8 mouse cellular contexts compared by ENCODE assay signal in the genomic region with DNA sequence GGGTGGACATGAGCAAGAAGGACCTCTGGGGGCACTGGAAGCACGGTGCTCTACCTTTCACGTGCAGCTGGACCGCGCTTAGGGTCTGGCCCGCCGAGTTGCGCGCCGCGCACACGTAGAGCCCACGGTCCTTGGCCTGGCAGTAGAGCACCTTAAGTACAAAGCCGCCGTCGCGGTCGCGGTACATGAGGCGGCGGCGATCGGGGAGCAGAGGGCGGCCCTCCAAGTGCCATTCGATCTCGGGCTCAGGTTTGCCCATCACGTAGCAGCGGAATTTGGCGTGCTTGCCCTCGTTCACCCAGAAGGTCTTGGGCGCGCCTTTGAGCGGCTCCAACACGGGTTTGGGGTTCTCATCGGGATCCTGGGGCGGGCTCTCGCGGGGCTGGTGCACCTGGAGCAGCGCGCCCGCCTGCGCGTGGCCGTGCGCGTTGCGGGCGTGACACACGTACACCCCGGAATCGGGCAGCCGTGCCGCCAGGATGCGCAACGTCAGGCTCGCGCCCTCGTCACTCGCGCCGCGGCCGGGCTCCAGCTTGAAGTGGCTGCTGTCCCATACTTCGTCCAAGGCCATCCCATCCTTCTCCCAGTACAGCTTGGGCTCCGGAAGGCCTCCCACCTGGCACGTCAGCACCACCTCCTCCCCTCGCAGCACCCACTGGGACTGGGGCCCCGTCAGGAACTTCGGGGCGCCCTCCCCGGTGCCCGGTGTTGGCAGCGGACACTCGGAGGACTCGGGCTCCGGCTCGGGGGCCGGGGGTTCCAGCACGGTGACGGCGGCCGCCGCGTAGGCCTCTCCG. TPM values are rescaled to one million over a fixed set of nuclear protein-coding genes. Genes with fewer than 3 reads are reported as not detected.
DNase-seq lines count a peak whose midpoint lies in the region; ATAC-seq and TF ChIP-seq lines count a peak whose summit lies in the region.

No protein-coding gene starts in this region.

- DNase-seq in ES-E14 (ENCODE audit: low read depth, low spot score): no peak
- peak; percentile 86 for DNase-seq in cerebellum, adult 11 months
- peak; percentile 56 for DNase-seq in heart, postnatal 0 days (ENCODE audit: low spot score)
- peak; percentile 71 to 76 for DNase-seq in layer of hippocampus, adult 8-10 months (ENCODE audit: low spot score in 2 of 2)
- peak; percentile 81 for DNase-seq in lung, embryonic 14.5 days
- peak; percentile 76 for DNase-seq in retina, postnatal 1 day

- in situ Hi-C loops in ES-E14 (cut with MboI; ENCODE audit: low sequenced_read_pairs in 2 of 2, unreplicated experiment in 2 of 2): no loop called here

- H3K4me3 ChIP-seq in ES-E14 (ENCODE audit: insufficient read depth in 1 of 2, low read depth in 1 of 2, low read length in 2 of 2, poor library complexity in 1 of 2, severe bottlenecking in 1 of 2): peak overlapping the region; percentile 69 to 71
- H3K4me3 ChIP-seq in forebrain, embryonic 15.5 days: peak overlapping the region; percentile 88
- H3K4me3 ChIP-seq in heart, postnatal 0 days (ENCODE audit: low read depth, low read length): peak overlapping the region; percentile 82
- peak overlapping the region; percentile 91 for H3K4me3 ChIP-seq in lung, embryonic 14.5 days (ENCODE audit: low read depth, low read length)

- no peak; the same call in 1 of the 2 replicates for TF ChIP-seq CTCF in heart, postnatal 0 days (IDR thresholded peaks at IDR 0.05; ENCODE audit: low read depth)
- TF ChIP-seq CTCF in lung, embryonic 14.5 days (IDR thresholded peaks at IDR 0.05; ENCODE audit: low read depth): 0 out of 2 replicates have a peak, but pooled peaks have one; percentile 5

- H3K4me2 ChIP-seq in forebrain, embryonic 15.5 days (replicated peaks): peak overlapping the region; percentile 91
- peak overlapping the region; percentile 90 for H3K4me2 ChIP-seq in heart, postnatal 0 days (ENCODE audit: low read depth, low read length)
- peak overlapping the region; percentile 95 for H3K4me2 ChIP-seq in lung, embryonic 14.5 days

- WGBS in forebrain, embryonic 15.5 days: under 1% methylated on average over 84 of the region's 84 CpGs
- under 1% methylated on average over 81 of the region's 84 CpGs for WGBS in heart, postnatal 0 days
- WGBS in lung, embryonic 14.5 days: under 1% methylated on average over 76 of the region's 84 CpGs

- no peaks in the 10 kb centered on the region for H3K9me3 ChIP-seq in ES-E14 (ENCODE audit: control insufficient read depth, insufficient read depth, low read depth, low read length)
- no peaks in the 10 kb centered on the region for H3K9me3 ChIP-seq in forebrain, embryonic 15.5 days
- no peaks in the 10 kb centered on the region for H3K9me3 ChIP-seq in heart, postnatal 0 days (replicated peaks; ENCODE audit: control insufficient read depth, low read length)
- H3K9me3 ChIP-seq in lung, embryonic 14.5 days (ENCODE audit: low read depth, low read length): no peaks in the 10 kb centered on the region

- peak; percentile 81 for ATAC-seq in forebrain, embryonic 15.5 days (replicated peaks)
- peak; percentile 49 for ATAC-seq in heart, postnatal 0 days (ENCODE audit: insufficient read depth, low read depth)
- ATAC-seq in lung, embryonic 14.5 days (ENCODE audit: insufficient read depth): peak; percentile 51
- no peak for ATAC-seq in megakaryocyte-erythroid progenitor cell, adult 5-6 weeks (replicated peaks; ENCODE audit: low FRiP score, low TSS enrichment, poor library complexity, severe bottlenecking)

- no peak overlapping the region for H3K27ac ChIP-seq in ES-E14 (ENCODE audit: insufficient read depth, low read depth, low read length, poor library complexity, severe bottlenecking)
- H3K27ac ChIP-seq in forebrain, embryonic 15.5 days (replicated peaks): peak overlapping the region; percentile 78
- H3K27ac ChIP-seq in heart, postnatal 0 days (ENCODE audit: low read depth): peak overlapping the region; percentile 98
- H3K27ac ChIP-seq in lung, embryonic 14.5 days (ENCODE audit: low read depth): peak overlapping the region; percentile 97

- H3K36me3 ChIP-seq in ES-E14 (ENCODE audit: control insufficient read depth, insufficient read depth, low read length, poor library complexity, severe bottlenecking): peaks cover 5% of the 10 kb centered on the region; the same call in 1 of the 2 replicates
- peaks cover 5% of the 10 kb centered on the region for H3K36me3 ChIP-seq in forebrain, embryonic 15.5 days
- peaks cover 29% of the 10 kb centered on the region for H3K36me3 ChIP-seq in heart, postnatal 0 days (replicated peaks; ENCODE audit: control insufficient read depth, insufficient read depth, low read length)
- peaks cover 42% of the 10 kb centered on the region for H3K36me3 ChIP-seq in lung, embryonic 14.5 days (ENCODE audit: insufficient read depth)

- peaks cover 10 to 30% of the 10 kb centered on the region in 2 experiments; a peak in 3 of 4 replicates for H3K4me1 ChIP-seq in ES-E14 (ENCODE audit: control insufficient read depth in 2 of 2, insufficient read depth in 2 of 2, low read length in 2 of 2, poor library complexity in 1 of 2)
- H3K4me1 ChIP-seq in forebrain, embryonic 15.5 days: peaks cover 28% of the 10 kb centered on the region
- peaks cover 45% of the 10 kb centered on the region for H3K4me1 ChIP-seq in heart, postnatal 0 days (ENCODE audit: control insufficient read depth, insufficient read depth)
- peaks cover 16% of the 10 kb centered on the region for H3K4me1 ChIP-seq in lung, embryonic 14.5 days (ENCODE audit: insufficient read depth)

- no peak for TF ChIP-seq EP300 in heart, postnatal 0 days (IDR thresholded peaks at IDR 0.05; ENCODE audit: low read depth)

- peak overlapping the region; percentile 72 for H3K9ac ChIP-seq in ES-E14 (ENCODE audit: insufficient read depth, low read depth, low read length, poor library complexity, severe bottlenecking)
- H3K9ac ChIP-seq in forebrain, embryonic 15.5 days (replicated peaks): peak overlapping the region; percentile 93
- H3K9ac ChIP-seq in heart, postnatal 0 days (replicated peaks; ENCODE audit: low read depth, low read length): peak overlapping the region; percentile 97
- H3K9ac ChIP-seq in lung, embryonic 14.5 days: peak overlapping the region; percentile 97

- H3K27me3 ChIP-seq in forebrain, embryonic 15.5 days: no peaks in the 10 kb centered on the region
- H3K27me3 ChIP-seq in heart, postnatal 0 days (ENCODE audit: control insufficient read depth, insufficient read depth, low read length): no peaks in the 10 kb centered on the region
- no peaks in the 10 kb centered on the region for H3K27me3 ChIP-seq in lung, embryonic 14.5 days (ENCODE audit: insufficient read depth, low read length)

RNA-seq across cellular contexts. Expression of a gene that starts 0.9 kb away (rescaled TPM):
- 45.0 and 52.2 TPM in 2 replicates for total RNA-seq in ES-E14 (2012; rRNA removed)
- 21.7 and 21.9 TPM in 2 replicates for polyA plus RNA-seq in forebrain, embryonic 15.5 days (2015; fragmentation: Nextera tagmentation; extraction: Ambion mirVana)
- 293 and 367 TPM in 2 replicates for total RNA-seq in heart, postnatal 0 days (2014; rRNA removed; ENCODE audit: low replicate concordance)
- 45.8 and 46.8 TPM in 2 replicates for polyA plus RNA-seq in heart, postnatal 0 days (2015; fragmentation: Nextera tagmentation; extraction: Ambion mirVana)
- 10 to 100 TPM; 20.8 to 25.7 (median 23.1) TPM for total RNA-seq in layer of hippocampus, adult 8-10 months (2022)
- 83.9 and 93.3 TPM in 2 replicates for polyA plus RNA-seq in lung, embryonic 14.5 days (2014; fragmentation: Nextera tagmentation; extraction: Ambion mirVana)
- total RNA-seq in megakaryocyte-erythroid progenitor cell, adult 5-6 weeks (2014; fragmentation: Nextera tagmentation): 0.40 and 0.68 TPM in 2 replicates
- 0.30 and 0.47 TPM in 2 replicates for total RNA-seq in megakaryocyte-erythroid progenitor cell, adult 5-6 weeks (2017)

RNA-seq across cellular contexts. Expression of a gene that starts 1.5 kb away (rescaled TPM):
- 0.80 and 1.6 TPM in 2 replicates for total RNA-seq in ES-E14 (2012; rRNA removed)
- polyA plus RNA-seq in forebrain, embryonic 15.5 days (2015; fragmentation: Nextera tagmentation; extraction: Ambion mirVana): 13.8 and 15.0 TPM in 2 replicates
- 5.7 and 8.2 TPM in 2 replicates for total RNA-seq in heart, postnatal 0 days (2014; rRNA removed; ENCODE audit: low replicate concordance)
- 6.4 and 7.3 TPM in 2 replicates for polyA plus RNA-seq in heart, postnatal 0 days (2015; fragmentation: Nextera tagmentation; extraction: Ambion mirVana)
- 10 to 100 TPM; 13.0 to 19.2 (median 16.8) TPM for total RNA-seq in layer of hippocampus, adult 8-10 months (2022)
- 1.7 and 2.1 TPM in 2 replicates for polyA plus RNA-seq in lung, embryonic 14.5 days (2014; fragmentation: Nextera tagmentation; extraction: Ambion mirVana)
- 0.72 TPM in 1 of 2 replicates, not detected in the other for total RNA-seq in megakaryocyte-erythroid progenitor cell, adult 5-6 weeks (2014; fragmentation: Nextera tagmentation)
- total RNA-seq in megakaryocyte-erythroid progenitor cell, adult 5-6 weeks (2017): not detected in 2 replicates

RNA-seq across cellular contexts. Expression of a gene that starts 16.0 kb away (rescaled TPM):
- total RNA-seq in ES-E14 (2012; rRNA removed): 26.8 and 41.8 TPM in 2 replicates
- polyA plus RNA-seq in forebrain, embryonic 15.5 days (2015; fragmentation: Nextera tagmentation; extraction: Ambion mirVana): 19.6 and 20.1 TPM in 2 replicates
- 16.4 and 18.4 TPM in 2 replicates for total RNA-seq in heart, postnatal 0 days (2014; rRNA removed; ENCODE audit: low replicate concordance)
- polyA plus RNA-seq in heart, postnatal 0 days (2015; fragmentation: Nextera tagmentation; extraction: Ambion mirVana): 7.3 and 8.3 TPM in 2 replicates
- total RNA-seq in layer of hippocampus, adult 8-10 months (2022): 10 to 100 TPM; 26.8 to 36.5 (median 30.1) TPM
- polyA plus RNA-seq in lung, embryonic 14.5 days (2014; fragmentation: Nextera tagmentation; extraction: Ambion mirVana): 18.5 and 19.0 TPM in 2 replicates
- 12.1 and 17.6 TPM in 2 replicates for total RNA-seq in megakaryocyte-erythroid progenitor cell, adult 5-6 weeks (2014; fragmentation: Nextera tagmentation)
- total RNA-seq in megakaryocyte-erythroid progenitor cell, adult 5-6 weeks (2017): 6.9 and 11.9 TPM in 2 replicates

RNA-seq across cellular contexts. Expression of a gene that starts 26.0 kb away (rescaled TPM):
- total RNA-seq in ES-E14 (2012; rRNA removed): 1.6 TPM in 2 replicates
- polyA plus RNA-seq in forebrain, embryonic 15.5 days (2015; fragmentation: Nextera tagmentation; extraction: Ambion mirVana): 53.4 and 55.4 TPM in 2 replicates
- not detected in 2 replicates for total RNA-seq in heart, postnatal 0 days (2014; rRNA removed; ENCODE audit: low replicate concordance)
- 0.61 and 0.81 TPM in 2 replicates for polyA plus RNA-seq in heart, postnatal 0 days (2015; fragmentation: Nextera tagmentation; extraction: Ambion mirVana)
- 10 to 100 TPM; 49.1 to 64.8 (median 55.6) TPM for total RNA-seq in layer of hippocampus, adult 8-10 months (2022)
- 0.26 and 0.72 TPM in 2 replicates for polyA plus RNA-seq in lung, embryonic 14.5 days (2014; fragmentation: Nextera tagmentation; extraction: Ambion mirVana)
- total RNA-seq in megakaryocyte-erythroid progenitor cell, adult 5-6 weeks (2014; fragmentation: Nextera tagmentation): 0.49 TPM in 1 of 2 replicates, not detected in the other
- total RNA-seq in megakaryocyte-erythroid progenitor cell, adult 5-6 weeks (2017): not detected in 2 replicates

RNA-seq across cellular contexts. Expression of a gene that starts 26.2 kb away (rescaled TPM):
- total RNA-seq in ES-E14 (2012; rRNA removed): 43.5 and 80.3 TPM in 2 replicates
- 28.9 and 29.2 TPM in 2 replicates for polyA plus RNA-seq in forebrain, embryonic 15.5 days (2015; fragmentation: Nextera tagmentation; extraction: Ambion mirVana)
- 47.7 and 53.3 TPM in 2 replicates for total RNA-seq in heart, postnatal 0 days (2014; rRNA removed; ENCODE audit: low replicate concordance)
- 19.1 and 19.3 TPM in 2 replicates for polyA plus RNA-seq in heart, postnatal 0 days (2015; fragmentation: Nextera tagmentation; extraction: Ambion mirVana)
- total RNA-seq in layer of hippocampus, adult 8-10 months (2022): 10 to 100 TPM; 71.4 to 79.7 (median 77.2) TPM
- polyA plus RNA-seq in lung, embryonic 14.5 days (2014; fragmentation: Nextera tagmentation; extraction: Ambion mirVana): 32.8 and 35.1 TPM in 2 replicates
- total RNA-seq in megakaryocyte-erythroid progenitor cell, adult 5-6 weeks (2014; fragmentation: Nextera tagmentation): 3.1 and 4.0 TPM in 2 replicates
- total RNA-seq in megakaryocyte-erythroid progenitor cell, adult 5-6 weeks (2017): 0.15 and 1.2 TPM in 2 replicates

Comparison
In these comparisons a context has a peak if more than half of its experiments do, and no peak if none do; other contexts are left out.
1. RNA of a gene that starts 0.9 kb away (total RNA-seq): 293 to 367 TPM in heart, postnatal 0 days, 45.0 to 52.2 TPM in ES-E14 and 20.8 to 25.7 TPM in layer of hippocampus, adult 8-10 months; 0.30 to 0.68 TPM in megakaryocyte-erythroid progenitor cell, adult 5-6 weeks; every median in the first group is over 10 times any median in the second.
2. Peak in every context shown above with its lines, with median percentiles within 50 percentile points of each other: H3K4me3 ChIP-seq, H3K9ac ChIP-seq and H3K4me2 ChIP-seq.